Mouse (Mus musculus) lung, postnatal 0 days (tissue): ENCODE data around the gene Cadm2.

Experiments used
- CTCF ChIP-seq: IDR thresholded peaks from 2 replicates; pipeline ENCODE4 v1.5.1; 2016; ENCODE audit warnings: antibody characterized with exemption, mild to moderate bottlenecking
- EP300 ChIP-seq: IDR thresholded peaks from 2 replicates; pipeline ENCODE4 v1.6.1; 2016; ENCODE audit warnings: antibody characterized with exemption, mild to moderate bottlenecking, control low read depth

GRCm38 (mm10) chr16:67618817-67619216 lies 1.9 kb downstream of the Cadm2 start:
- TF ChIP-seq CTCF (no peak), EP300 (no peak)
